Mouse (Mus musculus): ENCODE measurements around the gene Miga1.

Miga1 gene

DNA sequence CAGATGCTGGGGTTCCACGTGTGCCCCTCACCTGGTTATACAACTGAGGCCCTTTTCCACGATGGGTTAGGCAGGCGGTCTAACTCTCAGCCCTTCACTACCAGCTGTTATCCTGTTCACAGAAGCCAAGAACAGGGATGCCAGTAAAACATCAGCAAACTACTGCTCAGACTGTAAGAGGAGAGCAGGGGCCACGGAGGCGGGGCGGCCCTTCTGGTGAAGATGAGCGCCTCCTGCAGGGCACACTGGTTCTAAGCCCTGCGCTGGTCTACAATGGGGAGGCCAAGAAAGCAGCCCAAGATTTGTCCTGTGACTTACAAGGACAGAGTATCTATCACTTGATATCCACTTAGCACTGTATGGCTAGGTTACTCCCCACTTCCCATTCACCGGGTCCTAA, 52.4 kb downstream of the Miga1 start:
- no peak for DNase-seq (ENCODE audit: low spot score in 2 of 2)

- no peak for DNase-seq (ENCODE audit: low spot score in 2 of 2)
These were observed 55.4 kb downstream of the Miga1 start for GRCm38 (mm10) chr3:152284759-152285158.

- DNase-seq (ENCODE audit: low spot score in 2 of 2): no peak
These were observed 55.9 kb downstream of the Miga1 start for GRCm38 (mm10) chr3:152284306-152284705.

DNA sequence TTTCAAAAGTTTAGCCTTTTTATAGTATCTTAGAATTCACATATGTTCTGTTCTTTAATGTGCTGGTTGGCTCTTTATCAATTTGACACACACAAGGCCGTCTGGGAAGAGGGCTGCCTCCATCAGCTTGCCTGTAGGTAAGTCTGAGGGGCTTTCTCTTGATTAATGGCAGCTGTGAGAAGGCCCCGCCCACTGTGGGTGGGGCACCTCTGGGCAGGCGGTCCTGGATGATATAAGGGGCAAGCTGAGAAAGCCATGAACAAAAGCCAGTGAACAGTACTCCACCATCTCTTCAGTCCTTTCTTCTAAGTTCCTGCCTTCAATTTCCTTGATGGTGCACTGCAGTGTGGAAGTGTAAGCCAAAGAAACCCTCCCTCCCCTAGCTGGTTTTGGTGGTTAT, 58.1 kb downstream of the Miga1 start:
- no peak for DNase-seq (ENCODE audit: low spot score in 2 of 2)

GRCm38 (mm10) chr3:152278431-152278830, 61.8 kb downstream of the Miga1 start:
- no peak for DNase-seq (ENCODE audit: low spot score in 2 of 2)

DNA sequence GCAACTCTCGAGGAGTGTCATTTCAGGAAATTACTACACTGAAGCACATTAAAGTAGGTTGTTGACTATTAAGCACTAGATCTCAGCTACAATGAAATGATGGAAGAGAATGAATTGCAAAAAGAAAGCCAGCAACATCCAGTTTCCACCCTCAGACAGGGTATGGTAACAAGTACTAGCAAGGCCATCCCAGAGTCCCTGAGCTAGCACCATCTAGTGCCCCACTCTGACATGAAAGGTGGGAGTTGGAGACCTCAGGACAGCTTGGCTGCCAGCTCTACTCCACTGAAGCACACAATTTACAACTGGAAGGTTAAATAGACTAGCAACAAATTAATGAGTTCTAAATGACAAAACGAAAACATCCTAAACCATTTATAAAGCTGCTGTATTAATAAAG, 62.3 kb downstream of the Miga1 start:
- DNase-seq (ENCODE audit: low spot score in 2 of 2): no peak

- DNase-seq (ENCODE audit: low spot score in 2 of 2): no peak
These were observed 63.3 kb downstream of the Miga1 start for GRCm38 (mm10) chr3:152276935-152277334.

GRCm38 (mm10) chr3:152275008-152275407, 65.2 kb downstream of the Miga1 start:
- DNase-seq (ENCODE audit: low spot score in 2 of 2): no peak

DNA sequence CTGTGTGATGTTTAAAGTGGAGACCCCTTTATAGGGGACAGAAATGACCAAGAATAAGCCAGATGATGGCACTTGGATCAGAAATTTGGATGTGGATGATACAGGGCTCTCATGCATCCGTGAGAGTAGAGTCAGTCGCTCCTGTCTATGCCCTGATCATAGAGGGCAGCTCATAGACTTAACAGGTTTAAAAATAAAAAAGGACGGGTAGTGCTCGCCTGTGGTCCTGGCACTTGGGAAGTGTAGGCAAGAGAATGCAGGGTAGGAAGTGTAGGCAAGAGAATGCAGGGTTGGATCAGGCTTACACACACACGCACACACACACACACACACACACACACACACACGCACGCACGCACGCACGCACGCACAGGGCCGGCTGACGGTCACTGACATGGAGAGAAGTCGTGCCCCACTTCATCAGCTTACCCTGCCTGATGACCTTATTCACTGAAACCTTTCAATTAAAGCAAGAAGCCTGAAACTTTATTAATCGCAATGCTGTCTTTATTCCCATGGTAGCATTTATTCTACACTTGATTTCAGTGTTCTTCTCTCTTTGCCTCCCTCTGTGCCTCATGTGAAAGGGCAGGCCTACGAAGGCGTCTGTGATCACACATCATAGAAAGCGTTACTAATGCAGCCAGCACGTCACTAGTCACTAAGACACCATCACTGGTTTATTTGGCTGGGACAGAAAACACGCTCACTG, 67.1 kb downstream of the Miga1 start:
- no peak for DNase-seq (ENCODE audit: low spot score in 2 of 2)

GRCm38 (mm10) chr3:152271876-152272275, 68.3 kb downstream of the Miga1 start:
- no peak for DNase-seq (ENCODE audit: low spot score in 2 of 2)

DNA sequence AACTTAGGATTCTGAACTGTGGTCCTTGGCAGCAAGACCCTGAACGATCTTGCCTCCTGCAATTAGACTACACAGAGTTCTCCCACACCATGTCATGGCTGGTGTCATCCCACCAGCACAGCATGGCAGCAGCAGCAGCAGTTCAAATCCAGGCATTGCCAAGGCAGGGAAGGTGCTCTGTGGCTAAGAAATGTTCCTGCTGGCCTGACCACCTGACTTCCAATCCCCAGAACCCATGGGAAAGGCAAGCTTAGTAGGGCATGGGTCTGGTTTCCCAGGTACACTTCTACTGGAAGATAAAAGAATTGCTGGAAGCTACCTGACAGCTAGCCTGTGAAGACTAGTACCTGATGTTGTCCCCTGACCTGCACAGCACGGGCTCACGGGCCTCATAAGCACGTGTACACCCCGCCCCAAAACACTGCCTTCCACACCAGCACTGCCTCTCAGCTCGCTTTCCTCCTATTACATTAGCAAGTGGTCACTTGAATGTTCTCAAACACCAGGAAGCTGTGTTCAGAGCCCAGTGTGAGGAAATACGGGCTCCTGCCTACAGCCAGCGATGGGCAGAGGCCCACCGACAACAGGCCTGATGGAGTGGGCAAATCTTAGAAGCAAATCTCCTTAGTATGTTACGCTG, 69.0 kb downstream of the Miga1 start:
- no peak for DNase-seq (ENCODE audit: low spot score in 2 of 2)

GRCm38 (mm10) chr3:152268099-152268498, 72.1 kb downstream of the Miga1 start:
- no peak for DNase-seq (ENCODE audit: low spot score in 2 of 2)

DNA sequence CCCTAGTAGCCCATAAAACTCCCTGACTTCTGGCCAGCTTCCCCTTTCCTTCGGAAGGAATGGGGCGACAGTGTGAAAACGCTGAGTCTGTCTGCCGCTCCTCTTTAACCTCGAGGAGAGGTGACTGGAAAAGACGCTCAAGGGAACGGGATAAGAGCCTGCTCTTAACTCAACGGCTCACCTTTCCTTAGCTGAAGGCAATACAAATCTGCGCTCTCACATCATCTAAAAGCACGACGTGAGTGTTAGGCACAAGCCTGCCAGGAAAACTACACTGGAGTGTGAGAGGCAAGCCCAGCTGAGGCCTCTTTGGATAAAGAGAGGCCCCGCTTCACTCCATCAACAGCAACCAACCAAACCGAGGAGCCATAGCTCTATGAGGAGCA, 74.2 kb downstream of the Miga1 start, which contains the start of gene Nexn:
Gene Nexn, minus strand, starts transcription at position 315 of the 386 bp plus-strand sequence.
- DNase-seq (ENCODE audit: low spot score in 2 of 2): no peak

DNA sequence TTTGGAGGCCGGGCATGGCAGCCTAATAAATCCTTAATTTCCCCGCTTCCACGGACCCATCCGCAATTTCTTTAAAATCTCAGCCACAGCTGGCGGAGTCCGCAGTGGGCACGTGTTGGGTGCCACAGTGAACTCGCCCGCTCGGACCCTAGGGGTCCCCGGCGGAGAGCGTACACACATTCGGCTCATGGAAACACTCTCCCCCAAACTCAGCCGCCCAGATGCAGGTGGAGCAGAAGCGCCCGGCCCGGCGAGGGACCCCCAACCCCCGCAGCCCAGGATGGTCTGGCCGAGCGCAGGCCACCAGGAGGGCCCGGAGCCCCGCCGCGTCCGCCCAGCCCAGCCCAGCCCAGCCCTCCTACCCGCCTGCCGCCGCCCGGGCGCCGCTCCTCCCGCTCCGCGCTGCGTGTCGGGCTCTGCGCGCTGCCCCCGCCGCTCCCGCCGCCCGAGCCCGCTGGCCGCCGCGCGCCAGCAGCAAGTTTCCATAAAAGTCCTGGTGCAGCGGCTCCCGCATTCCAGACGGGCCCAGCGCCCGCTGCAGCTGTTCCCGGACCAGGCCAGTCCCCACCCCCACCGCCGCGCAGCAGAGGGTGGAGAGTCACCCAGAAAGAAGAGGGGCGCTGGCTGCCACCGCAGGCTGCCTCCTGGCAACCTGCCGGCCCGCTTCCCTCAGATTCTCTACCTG, 74.7 kb downstream of the Miga1 start:
- peak in 1 of 2 experiments; percentile 30 for DNase-seq (ENCODE audit: low spot score in 2 of 2)

DNA sequence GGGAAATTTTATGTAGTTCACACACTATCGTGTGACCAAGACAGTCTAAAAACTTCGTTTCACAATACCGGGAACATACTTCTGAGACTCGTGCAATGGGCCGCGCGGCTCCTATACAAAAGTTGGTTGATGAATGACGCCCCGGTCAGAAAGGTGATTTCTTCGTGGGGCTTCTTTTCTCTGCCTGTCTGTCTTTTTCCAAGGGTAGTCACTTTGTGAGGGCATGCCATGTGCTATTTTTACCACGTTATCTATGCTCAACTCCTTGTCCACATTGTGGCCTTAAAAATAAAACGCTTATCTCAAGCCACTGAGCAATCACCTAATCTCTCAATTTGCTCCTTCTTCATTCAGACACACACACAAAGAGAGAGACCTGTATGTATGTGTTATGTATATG, 75.4 kb downstream of the Miga1 start:
- DNase-seq (ENCODE audit: low spot score in 2 of 2): no peak

- no peak for DNase-seq (ENCODE audit: low spot score in 2 of 2)
These were observed 75.8 kb downstream of the Miga1 start for GRCm38 (mm10) chr3:152264374-152264773.

DNA sequence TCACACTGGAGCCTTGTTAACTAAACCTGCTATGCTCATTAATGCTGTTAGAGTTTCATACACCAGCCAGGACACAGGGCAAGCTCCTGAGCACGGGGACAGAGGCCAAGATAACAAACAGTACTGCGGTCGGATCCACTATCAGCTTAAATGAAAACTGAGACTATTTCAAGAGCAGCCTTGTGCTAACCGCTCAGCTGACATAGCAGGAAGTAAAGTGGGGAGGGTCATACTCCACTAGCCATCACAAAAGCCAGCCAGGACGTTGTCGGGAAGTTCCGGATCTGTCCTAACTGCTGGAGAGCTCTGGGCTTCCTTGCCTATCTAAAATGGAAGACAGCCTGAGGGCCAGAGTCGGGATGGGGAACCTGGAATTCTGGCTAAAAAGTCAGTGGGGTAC, 78.3 kb downstream of the Miga1 start:
- no peak for DNase-seq (ENCODE audit: low spot score in 2 of 2)

DNA sequence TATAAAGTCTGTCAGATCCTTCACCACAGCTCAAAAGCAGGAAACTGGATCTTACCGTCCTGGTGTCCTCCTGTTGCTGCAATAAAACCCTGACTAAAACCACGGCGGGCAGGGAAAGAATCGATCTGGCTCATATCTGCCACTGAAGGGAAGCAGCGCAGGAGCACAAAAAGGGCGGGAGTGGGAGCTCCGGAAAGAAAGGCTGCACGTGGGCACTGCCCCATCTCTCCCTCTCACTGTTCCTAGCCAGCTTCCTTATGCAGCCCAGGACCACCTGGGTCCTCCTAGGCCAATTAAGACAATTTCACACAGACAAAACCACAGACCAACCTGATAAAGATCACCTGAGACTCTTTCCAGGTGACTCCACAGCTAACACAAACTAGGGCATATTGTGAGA, 78.8 kb downstream of the Miga1 start:
- no peak for DNase-seq (ENCODE audit: low spot score in 2 of 2)

GRCm38 (mm10) chr3:152260362-152260761, 79.8 kb downstream of the Miga1 start:
- no peak for DNase-seq (ENCODE audit: low spot score in 2 of 2)

GRCm38 (mm10) chr3:152259409-152259808, 80.8 kb downstream of the Miga1 start:
- peak; percentile 52 to 76 for DNase-seq (ENCODE audit: low spot score in 2 of 2)

- DNase-seq (ENCODE audit: low spot score in 2 of 2): no peak
These were observed 82.7 kb downstream of the Miga1 start for GRCm38 (mm10) chr3:152257528-152257927.

GRCm38 (mm10) chr3:152250487-152250886, 89.7 kb downstream of the Miga1 start:
- no peak for DNase-seq (ENCODE audit: low spot score in 2 of 2)

- no peak for DNase-seq (ENCODE audit: low spot score in 2 of 2)
These were observed 92.5 kb downstream of the Miga1 start for GRCm38 (mm10) chr3:152247708-152248107.
